Mouse (Mus musculus) C2C12 (cell line): ENCODE data around the gene Sh2d1b1. TPM values are rescaled to one million over a fixed set of nuclear protein-coding genes. Genes with fewer than 3 reads are reported as not detected.
"Not testable (repeated sequence)": the region's sequence is repeated elsewhere in the genome, so short reads cannot be mapped to it uniquely, and the experiment has no call there.

Experiments used
- H3K27me3 ChIP-seq: one replicate; pipeline ENCODE4 v1.6.1; 2011; ENCODE audit not compliant: control insufficient read depth, insufficient read depth, insufficient read length
- H3K36me3 ChIP-seq: one replicate; pipeline ENCODE4 v1.6.1; 2011; ENCODE audit not compliant: control insufficient read depth, insufficient read depth
- H3K4me3 ChIP-seq: one replicate; pipeline ENCODE4 v1.5.1; 2011; ENCODE audit warnings: mild to moderate bottlenecking, control low read depth; ENCODE audit not compliant: poor library complexity, insufficient read depth, severe bottlenecking
- H3K79me2 ChIP-seq: one replicate; pipeline ENCODE4 v1.6.1; 2011; ENCODE audit not compliant: control insufficient read depth, insufficient read depth
- H3K79me3 ChIP-seq: one replicate; pipeline ENCODE4 v1.6.1; 2011; ENCODE audit warnings: low read depth, control low read depth
- H3ac ChIP-seq: one replicate; pipeline ENCODE3; 2011; ENCODE audit warnings: low read depth; ENCODE audit not compliant: control insufficient read depth, insufficient read length
- CEBPB ChIP-seq: IDR thresholded peaks from one replicate; pipeline ENCODE4 v1.6.1; 2011; ENCODE audit warnings: low read depth, mild to moderate bottlenecking, control low read depth, moderate library complexity
- CTCF ChIP-seq: IDR thresholded peaks from one replicate; pipeline ENCODE4 v1.5.1; 2011; ENCODE audit not compliant: control insufficient read depth, insufficient read depth, insufficient read length
- FOSL1 ChIP-seq: IDR thresholded peaks from one replicate; pipeline ENCODE4 v1.8.0; 2011; ENCODE audit warnings: mild to moderate bottlenecking, low read length; ENCODE audit not compliant: poor library complexity, insufficient read depth, severe bottlenecking
- MAX ChIP-seq: IDR thresholded peaks from one replicate; pipeline ENCODE4 v1.6.1; 2011; ENCODE audit warnings: mild to moderate bottlenecking, control low read depth
- MYOD1 ChIP-seq: IDR thresholded peaks from one replicate; pipeline ENCODE4 v1.6.1; 2011; ENCODE audit warnings: low read depth; ENCODE audit not compliant: control insufficient read depth, insufficient read length
- MYOG ChIP-seq: IDR thresholded peaks from one replicate; pipeline ENCODE4 v1.6.1; 2011; ENCODE audit not compliant: control insufficient read depth, insufficient read length; ENCODE audit errors: extremely low read depth
- USF1 ChIP-seq: IDR thresholded peaks from one replicate; pipeline ENCODE4 v1.6.1; 2011; ENCODE audit warnings: low read depth, mild to moderate bottlenecking, control low read depth, moderate library complexity
- long read RNA-seq, 2 experiments: library from polyadenylated mRNA; unstranded; transcript quantifications; one replicate each; pipeline ENCODE4 v2.0.0; 2019 to 2020
- polyA plus RNA-seq: library from polyadenylated mRNA; unstranded; fragments of >200 nt; fragmentation: generic; extraction: Trizol; gene quantifications from one replicate; pipeline ENCODE4 v1.2.1, GENCODE M21; 2012; ENCODE audit warnings: missing spikeins

Sh2d1b1 gene
- polyA plus RNA-seq, result 2.3 TPM
- long read RNA-seq, experiment 1, partial matches to known transcripts, result 0 of 1 reads
- long read RNA-seq, experiment 1, other reads (novel, unspliced or antisense), result 0 of 1 reads
- long read RNA-seq, experiment 2, partial matches to known transcripts, result 0 of 4 reads
- long read RNA-seq, experiment 2, other reads (novel, unspliced or antisense), result 3 of 4 reads

DNA sequence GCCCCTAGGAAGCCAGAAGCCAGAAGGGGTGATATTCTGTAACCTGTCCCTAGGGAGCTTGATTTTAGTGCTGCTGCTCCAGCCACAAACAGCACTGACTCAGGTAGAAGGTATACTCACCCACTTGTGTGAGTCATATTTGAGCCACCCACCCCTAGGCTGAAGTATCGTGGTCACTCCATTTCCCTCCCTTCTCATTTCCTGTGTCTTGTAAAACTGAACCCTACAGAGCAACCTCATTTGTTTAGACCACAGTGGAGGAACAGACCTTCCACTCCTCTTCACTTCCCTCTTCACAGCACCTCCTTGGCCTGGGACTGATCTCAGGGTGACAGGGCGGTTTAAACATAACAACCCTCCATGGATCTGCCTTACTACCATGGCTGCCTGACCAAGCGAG lies at the start of gene Sh2d1b1:
Sh2d1b1 (plus strand) TSS at position 305 of the 400 bp plus-strand sequence.
- Histone ChIP-seq H3K27me3 (no peaks in the 10 kb centered on the region), H3K36me3 (no peaks in the 10 kb centered on the region), H3K4me3 (no peak within 1 kb of the TSS), H3K79me3 (no peaks in the 10 kb centered on the region), H3K79me2 (no peaks in the 10 kb centered on the region), H3ac (no peak within 1 kb of the TSS)
- no peak for TF ChIP-seq CTCF
- no peak for TF ChIP-seq CEBPB
- TF ChIP-seq MYOD1, result no peak
- no peak for TF ChIP-seq FOSL1
- no peak for TF ChIP-seq MYOG
- TF ChIP-seq MAX, result no peak
- TF ChIP-seq USF1, result no peak

DNA sequence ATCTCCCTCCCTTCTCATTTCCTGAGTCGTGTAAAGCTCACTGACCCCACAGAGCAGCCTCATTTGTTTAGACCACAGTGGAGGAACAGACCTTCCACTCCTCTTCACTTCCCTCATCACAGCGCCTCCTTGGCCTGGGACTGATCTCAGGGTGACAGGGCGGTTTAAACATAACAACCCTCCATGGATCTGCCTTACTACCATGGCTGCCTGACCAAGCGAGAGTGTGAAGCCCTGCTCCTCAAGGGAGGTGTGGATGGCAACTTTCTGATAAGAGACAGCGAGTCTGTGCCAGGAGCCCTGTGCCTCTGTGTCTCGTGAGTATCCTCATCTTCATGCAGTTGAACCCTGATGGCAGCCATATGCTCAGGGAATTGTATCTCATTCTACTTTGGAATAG lies 44.4 kb upstream of the Sh2d1b1 start, which contains the start of gene Sh2d1b2:
Sh2d1b2 (plus strand) TSS at position 62 of the 400 bp plus-strand sequence.
- not testable (repeated sequence) for H3K79me3 ChIP-seq, H3K36me3 ChIP-seq, H3K79me2 ChIP-seq, H3K27me3 ChIP-seq, H3K4me3 ChIP-seq, H3ac ChIP-seq

DNA sequence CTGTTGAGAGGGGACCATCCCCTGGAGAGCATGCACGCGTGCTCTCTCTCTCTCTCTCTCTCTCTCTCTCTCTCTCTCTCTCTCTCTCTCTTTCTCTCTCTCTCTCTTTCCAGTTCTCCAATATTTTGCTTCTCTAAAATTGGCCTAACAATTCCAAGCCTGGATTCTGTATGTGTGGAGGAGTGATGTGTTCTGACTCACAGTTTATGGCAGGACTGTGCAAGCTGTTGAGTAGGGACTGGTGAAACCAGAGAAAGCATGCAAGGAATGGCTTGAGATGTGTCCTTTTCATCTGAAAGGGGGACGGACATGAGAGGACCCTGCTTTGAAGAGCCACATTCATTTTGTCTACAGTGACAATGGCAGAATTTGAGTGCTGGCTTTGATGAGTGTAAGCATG lies 32.1 kb upstream of the Sh2d1b1 start:
- Histone ChIP-seq H3K36me3 (no peaks in the 10 kb centered on the region), H3K27me3 (peaks cover 19% of the 10 kb centered on the region), H3K4me3 (no peak overlapping the region), H3K79me3 (no peaks in the 10 kb centered on the region), H3K79me2 (no peaks in the 10 kb centered on the region), H3ac (no peak overlapping the region)
- TF ChIP-seq CTCF, result no peak
- TF ChIP-seq USF1, result no peak
- TF ChIP-seq MAX, result no peak
- TF ChIP-seq MYOG, result no peak
- no peak for TF ChIP-seq MYOD1
- TF ChIP-seq CEBPB, result no peak
- no peak for TF ChIP-seq FOSL1

DNA sequence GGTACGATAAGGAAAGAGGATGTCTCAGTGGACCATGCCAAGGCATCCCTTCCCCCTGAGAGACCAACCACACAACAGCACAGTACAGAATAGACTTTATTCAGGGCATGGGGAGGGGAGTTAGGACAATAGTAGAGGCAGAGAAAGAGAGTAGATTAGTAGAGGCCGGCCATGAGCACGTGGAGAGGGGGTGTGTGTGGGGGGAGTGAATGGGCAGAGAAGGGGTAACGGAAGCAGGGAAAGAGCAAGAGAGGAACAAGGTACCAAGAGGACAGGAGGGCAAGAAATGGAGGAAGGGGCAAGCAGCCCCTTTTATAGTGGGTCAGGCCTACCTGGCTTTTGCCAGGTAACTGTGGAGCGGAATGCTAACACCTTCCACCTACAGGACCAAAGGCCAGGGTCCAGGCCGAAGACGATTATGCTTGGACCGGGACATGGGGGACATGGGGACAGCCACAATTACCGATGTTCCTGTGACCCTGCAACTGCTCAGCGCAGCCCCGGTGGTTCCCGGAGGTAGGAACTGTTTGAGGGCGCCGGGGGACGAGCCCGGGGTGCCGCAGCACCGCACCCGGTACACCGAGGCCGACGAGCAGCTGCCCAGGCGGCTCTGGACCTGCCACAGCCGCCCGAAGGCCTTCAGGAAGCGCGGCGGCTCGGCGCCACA lies 22.1 kb upstream of the Sh2d1b1 start:
- H3K79me2 ChIP-seq, result no peaks in the 10 kb centered on the region
- no peaks in the 10 kb centered on the region for H3K36me3 ChIP-seq
- peak overlapping the region; percentile 66 for H3ac ChIP-seq
- no peak overlapping the region for H3K4me3 ChIP-seq
- H3K27me3 ChIP-seq, result no peaks in the 10 kb centered on the region
- peaks cover 2% of the 10 kb centered on the region for H3K79me3 ChIP-seq
- TF ChIP-seq MYOG, result no peak
- TF ChIP-seq FOSL1, result no peak

DNA sequence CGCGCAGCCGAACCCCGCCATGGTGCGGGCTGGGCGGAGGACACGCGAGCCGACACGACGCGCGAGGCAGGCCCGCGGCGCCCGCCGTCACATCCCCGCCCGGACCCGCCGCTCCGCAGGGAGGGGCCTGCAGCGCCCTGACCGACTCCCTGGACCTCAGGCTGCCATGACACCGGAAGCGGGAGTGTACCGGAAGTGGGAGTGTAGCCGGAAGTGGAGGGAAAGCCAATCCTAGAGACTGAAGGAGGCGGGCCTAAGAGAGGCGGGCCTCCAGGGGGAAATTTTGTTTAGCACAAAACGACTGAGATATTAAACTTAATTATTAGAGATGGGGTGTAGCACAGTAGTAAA lies 21.6 kb upstream of the Sh2d1b1 start:
- no peak for TF ChIP-seq USF1
- no peak for TF ChIP-seq CEBPB
- TF ChIP-seq MAX, result no peak
- no peak for TF ChIP-seq FOSL1
- TF ChIP-seq MYOG, result no peak
- no peak for TF ChIP-seq CTCF
- TF ChIP-seq MYOD1, result no peak
- H3K36me3 ChIP-seq, result no peaks in the 10 kb centered on the region
- H3K27me3 ChIP-seq, result no peaks in the 10 kb centered on the region
- H3ac ChIP-seq, result no peak overlapping the region
- no peaks in the 10 kb centered on the region for H3K79me2 ChIP-seq
- H3K79me3 ChIP-seq, result peaks cover 2% of the 10 kb centered on the region
- H3K4me3 ChIP-seq, result no peak overlapping the region

DNA sequence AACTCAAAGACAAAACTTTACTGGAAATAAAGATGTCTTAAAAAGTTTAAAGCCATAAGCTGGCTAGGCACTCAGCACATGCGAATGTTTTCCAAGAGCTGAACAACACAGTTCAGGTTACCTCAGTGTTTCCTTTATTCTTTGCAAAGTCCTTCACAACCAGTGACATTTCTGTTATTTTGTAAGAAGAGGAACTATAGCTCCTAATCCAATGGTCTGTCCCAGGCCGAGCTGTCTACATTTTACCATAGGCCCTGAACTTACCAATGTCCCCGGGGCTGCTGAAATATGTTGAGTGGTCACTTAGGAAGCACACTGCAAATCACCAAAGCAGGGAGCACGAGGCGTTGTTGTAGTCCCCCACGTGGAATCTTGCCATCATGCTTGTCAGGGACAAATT lies 6.8 kb upstream of the Sh2d1b1 start:
- TF ChIP-seq MAX, result no peak
- no peak for TF ChIP-seq MYOD1
- TF ChIP-seq MYOG, result no peak
- no peak for TF ChIP-seq CEBPB
- TF ChIP-seq USF1, result no peak
- no peak for TF ChIP-seq CTCF
- TF ChIP-seq FOSL1, result no peak

More for the DNA sequence above, 6.8 kb upstream of the Sh2d1b1 start:
- Histone ChIP-seq H3K79me3 (no peaks in the 10 kb centered on the region), H3K79me2 (no peaks in the 10 kb centered on the region), H3K4me3 (no peak overlapping the region), H3K27me3 (no peaks in the 10 kb centered on the region), H3K36me3 (no peaks in the 10 kb centered on the region), H3ac (no peak overlapping the region)
